22 mouse cellular contexts compared by ENCODE assay signal in the genomic region with DNA sequence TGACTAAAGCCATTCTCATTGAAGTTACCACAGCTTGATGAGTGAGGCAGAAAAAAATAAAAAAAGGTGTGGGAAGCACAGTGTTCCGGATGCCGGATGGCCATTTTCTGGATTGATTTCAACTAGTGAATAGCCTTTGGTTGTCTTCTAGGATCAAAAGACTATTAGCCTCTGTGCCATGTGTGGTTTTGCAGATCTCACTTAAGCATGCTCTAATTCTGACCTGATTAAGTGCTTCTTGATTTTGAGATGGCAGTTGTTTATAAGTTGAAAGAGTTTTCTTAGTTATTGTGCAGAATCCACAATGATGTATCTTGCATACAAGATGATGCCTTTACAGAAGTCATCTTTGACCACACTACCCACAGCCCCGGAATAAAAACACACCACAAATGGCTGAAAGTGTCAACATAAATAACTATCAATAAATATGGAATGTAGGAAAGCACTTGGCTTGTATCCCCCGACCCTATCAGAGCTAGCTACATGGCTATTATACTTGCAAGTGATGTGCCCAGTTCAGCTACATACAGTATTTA.
DNase-seq lines count a peak whose midpoint lies in the region; ATAC-seq and TF ChIP-seq lines count a peak whose summit lies in the region.
"Had no signal": no experiment of that assay in that cellular context is flagged by ENCODE, and none has a peak within 500 bp of the region (broad histone marks: within the 10 kb centered on the region; RNA-seq: fewer than 3 reads in every experiment).

No protein-coding gene starts in this region.

- no peak for DNase-seq in lung, postnatal 14 days
- peak; percentile 20 for DNase-seq in lung, postnatal 0 days (ENCODE audit: low spot score)
- no peak for DNase-seq in lung, adult 18-20 months
- peak; percentile 30 for DNase-seq in lung, postnatal 10 days
- peak; percentile 26 for DNase-seq in lung, postnatal 36 days
- DNase-seq in liver, postnatal 0 days = no peak
- DNase-seq in layer of hippocampus, postnatal 36 days = no peak
- DNase-seq: adrenal gland, adult 8-10 months; adrenal gland, postnatal 14 days; adrenal gland, postnatal 36 days; cerebellum, adult 11-12 months; cerebellum, adult 2 months; cerebellum, adult 9-10 months; cerebellum, postnatal 10 days; cerebellum, postnatal 25 days had no signal

- no peak for TF ChIP-seq EP300 in lung, postnatal 0 days (IDR thresholded peaks at IDR 0.05)
- TF ChIP-seq EP300 in liver, postnatal 0 days (IDR thresholded peaks at IDR 0.05; ENCODE audit: low read depth) = no peak

- H3K36me3 ChIP-seq in lung, embryonic 15.5 days = no peaks in the 10 kb centered on the region
- no peaks in the 10 kb centered on the region for H3K36me3 ChIP-seq in lung, postnatal 0 days (ENCODE audit: insufficient read depth, low read length)
- no peaks in the 10 kb centered on the region for H3K36me3 ChIP-seq in liver, postnatal 0 days (replicated peaks; ENCODE audit: insufficient read depth, low read length)
- H3K36me3 ChIP-seq: embryonic facial prominence, embryonic 10.5 days; embryonic facial prominence, embryonic 12.5 days; forebrain, embryonic 15.5 days had no signal

- no peak overlapping the region for H3K9ac ChIP-seq in lung, embryonic 15.5 days
- H3K9ac ChIP-seq in lung, postnatal 0 days (replicated peaks; ENCODE audit: low read depth) = no peak overlapping the region
- H3K9ac ChIP-seq in liver, postnatal 0 days (replicated peaks) = no peak overlapping the region
- H3K9ac ChIP-seq: embryonic facial prominence, embryonic 12.5 days; forebrain, embryonic 13.5 days; forebrain, embryonic 15.5 days had no signal

- no peaks in the 10 kb centered on the region for H3K9me3 ChIP-seq in lung, embryonic 15.5 days
- no peaks in the 10 kb centered on the region for H3K9me3 ChIP-seq in lung, postnatal 0 days (ENCODE audit: low read length)
- H3K9me3 ChIP-seq in liver, postnatal 0 days (ENCODE audit: low read length) = no peaks in the 10 kb centered on the region
- H3K9me3 ChIP-seq: embryonic facial prominence, embryonic 10.5 days; embryonic facial prominence, embryonic 12.5 days; forebrain, embryonic 13.5 days; forebrain, embryonic 15.5 days had no signal

- no peaks in the 10 kb centered on the region for H3K27me3 ChIP-seq in lung, embryonic 15.5 days
- no peaks in the 10 kb centered on the region for H3K27me3 ChIP-seq in lung, postnatal 0 days (replicated peaks; ENCODE audit: insufficient read depth, low read length)
- no peaks in the 10 kb centered on the region for H3K27me3 ChIP-seq in liver, postnatal 0 days (ENCODE audit: insufficient read depth, low read length)
- H3K27me3 ChIP-seq: embryonic facial prominence, embryonic 12.5 days; forebrain, embryonic 13.5 days; forebrain, embryonic 15.5 days had no signal

- peak; percentile 94; the same call in 1 of the 2 replicates for ATAC-seq in lung, embryonic 15.5 days (ENCODE audit: borderline replicate concordance, extremely low read depth, low FRiP score, low TSS enrichment)
- peak; percentile 32 for ATAC-seq in lung, postnatal 0 days
- no peak for ATAC-seq in liver, postnatal 0 days
- ATAC-seq: activated CD4-positive, CD25-positive, alpha-beta regulatory T cell, adult 4 months; forebrain, embryonic 13.5 days; forebrain, embryonic 15.5 days; Patski had no signal

- no peaks in the 10 kb centered on the region for H3K4me1 ChIP-seq in lung, embryonic 15.5 days
- no peaks in the 10 kb centered on the region for H3K4me1 ChIP-seq in lung, postnatal 0 days (ENCODE audit: insufficient read depth, low read depth, low read length)
- H3K4me1 ChIP-seq in liver, postnatal 0 days (ENCODE audit: insufficient read depth) = no peaks in the 10 kb centered on the region
- H3K4me1 ChIP-seq: embryonic facial prominence, embryonic 10.5 days; embryonic facial prominence, embryonic 12.5 days; forebrain, embryonic 13.5 days; forebrain, embryonic 15.5 days had no signal

- H3K4me3 ChIP-seq in lung, embryonic 15.5 days = no peak overlapping the region
- no peak overlapping the region for H3K4me3 ChIP-seq in lung, postnatal 0 days (ENCODE audit: low read depth, low read length)
- H3K4me3 ChIP-seq in liver, postnatal 0 days (ENCODE audit: low read depth, low read length) = no peak overlapping the region
- H3K4me3 ChIP-seq: embryonic facial prominence, embryonic 10.5 days; embryonic facial prominence, embryonic 12.5 days; forebrain, embryonic 13.5 days; forebrain, embryonic 15.5 days had no signal

- no peak overlapping the region for H3K27ac ChIP-seq in lung, embryonic 15.5 days
- H3K27ac ChIP-seq in lung, postnatal 0 days (ENCODE audit: low read length) = no peak overlapping the region
- H3K27ac ChIP-seq in liver, postnatal 0 days (ENCODE audit: low read depth) = no peak overlapping the region
- H3K27ac ChIP-seq: embryonic facial prominence, embryonic 10.5 days; embryonic facial prominence, embryonic 12.5 days; forebrain, embryonic 13.5 days; forebrain, embryonic 15.5 days had no signal

- 40% methylated on average over 4 of the region's 4 CpGs for WGBS in lung, embryonic 15.5 days
- WGBS in lung, postnatal 0 days = 61% methylated on average over 4 of the region's 4 CpGs
- 80% methylated on average over 4 of the region's 4 CpGs for WGBS in liver, postnatal 0 days (ENCODE audit: insufficient replicate concordance)

- no peak for TF ChIP-seq CTCF in lung, postnatal 0 days (IDR thresholded peaks at IDR 0.05)
- no peak for TF ChIP-seq CTCF in liver, postnatal 0 days (IDR thresholded peaks at IDR 0.05; ENCODE audit: low read depth)

- no peak overlapping the region for H3K4me2 ChIP-seq in lung, embryonic 15.5 days
- no peak overlapping the region for H3K4me2 ChIP-seq in lung, postnatal 0 days (replicated peaks; ENCODE audit: low read depth, low read length)
- no peak overlapping the region for H3K4me2 ChIP-seq in liver, postnatal 0 days (ENCODE audit: low read depth, low read length)
- H3K4me2 ChIP-seq: embryonic facial prominence, embryonic 12.5 days; forebrain, embryonic 13.5 days; forebrain, embryonic 15.5 days had no signal

Comparison
In these comparisons a context has a peak if more than half of its experiments do, and no peak if none do; other contexts are left out.
1. DNase-seq: peak in lung, postnatal 0 days (single experiment), lung, postnatal 10 days (single experiment) and lung, postnatal 36 days (single experiment); none in lung, postnatal 14 days (single experiment), lung, adult 18-20 months (0 of 2), liver, postnatal 0 days (single experiment) and layer of hippocampus, postnatal 36 days (0 of 2).